Mouse (Mus musculus) adrenal gland, postnatal 4 days (tissue): ENCODE measurements at regions not wholly inside any gene's neighbourhood (a gene's known extent, or its start where the extent isn't known, plus 50 kb on each side); places are given as distances from the start of the nearest gene placed in this dataset.
"Not testable (repeated sequence)": the region's sequence is repeated elsewhere in the genome, so short reads cannot be mapped to it uniquely, and the experiment has no call there.

Source experiments
- DNase-seq, 2 experiments: peaks; one replicate each; pipeline ENCODE4 v3.0.0; 2021 to 2022; ENCODE audit warnings: low spot score in 2 of 2, mixed read lengths in 2 of 2

DNA sequence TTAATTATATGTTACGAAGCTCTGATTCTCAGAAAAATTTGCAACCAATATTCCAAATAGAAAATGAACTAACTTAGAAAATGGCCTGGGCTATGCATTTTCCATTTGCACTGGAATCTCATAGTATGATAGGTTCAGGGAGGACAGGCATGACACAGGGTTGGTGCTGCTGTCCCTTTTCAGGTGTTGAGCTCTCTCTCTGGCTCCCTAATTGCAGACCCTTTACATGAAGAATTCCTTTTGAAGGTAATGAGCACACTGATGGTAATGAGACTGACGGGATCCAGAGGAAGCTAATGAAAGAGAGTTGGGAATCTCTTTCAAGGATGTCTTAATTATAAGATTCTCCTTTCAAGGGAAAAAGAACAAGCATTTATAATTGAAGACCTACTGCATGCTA, 87.6 kb downstream of the Serpinb8 start:
- no peak for DNase-seq

DNA sequence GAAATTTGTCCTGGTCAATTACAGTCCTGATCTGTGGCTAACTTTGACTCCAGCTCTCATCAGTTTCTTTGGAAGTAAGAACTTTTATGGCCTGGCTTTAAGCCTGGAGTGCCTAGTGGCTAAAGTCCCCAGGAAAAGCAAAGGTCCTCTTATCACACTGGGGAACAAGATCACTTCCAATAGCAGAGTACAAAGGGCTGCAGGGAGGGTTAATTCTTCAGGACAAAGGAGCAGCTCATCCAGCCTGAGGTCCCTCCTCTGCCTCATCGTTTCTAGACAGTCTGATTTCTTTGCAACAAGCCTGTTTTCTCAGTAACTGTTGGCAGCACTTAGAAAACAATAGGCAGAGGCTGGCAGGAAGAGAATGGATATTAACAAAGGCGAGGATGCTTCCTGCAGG, 107.1 kb downstream of the Serpinb8 start:
- DNase-seq, result no peak

DNA sequence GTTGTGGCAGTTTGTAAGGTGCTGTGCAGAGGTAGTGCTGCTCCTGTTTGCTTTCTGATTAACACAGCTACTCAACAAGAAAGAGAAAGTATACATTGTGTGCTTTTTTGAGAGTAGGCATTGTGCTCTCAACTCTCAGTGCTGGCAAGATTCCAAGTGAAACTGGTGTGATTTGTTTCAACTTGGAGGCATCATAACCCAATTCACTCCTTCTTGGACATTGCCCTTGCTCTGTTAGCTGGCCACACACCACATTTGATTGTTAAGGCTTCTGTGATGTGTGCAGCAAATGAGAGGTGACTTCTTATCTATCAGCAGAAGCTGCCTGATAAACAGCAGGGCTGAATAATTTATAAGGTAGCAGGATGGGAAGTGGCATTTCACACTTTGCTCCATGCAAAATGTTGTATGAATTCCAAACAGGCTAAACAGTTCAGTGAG, 116.3 kb downstream of the Serpinb8 start:
- no peak for DNase-seq

DNA sequence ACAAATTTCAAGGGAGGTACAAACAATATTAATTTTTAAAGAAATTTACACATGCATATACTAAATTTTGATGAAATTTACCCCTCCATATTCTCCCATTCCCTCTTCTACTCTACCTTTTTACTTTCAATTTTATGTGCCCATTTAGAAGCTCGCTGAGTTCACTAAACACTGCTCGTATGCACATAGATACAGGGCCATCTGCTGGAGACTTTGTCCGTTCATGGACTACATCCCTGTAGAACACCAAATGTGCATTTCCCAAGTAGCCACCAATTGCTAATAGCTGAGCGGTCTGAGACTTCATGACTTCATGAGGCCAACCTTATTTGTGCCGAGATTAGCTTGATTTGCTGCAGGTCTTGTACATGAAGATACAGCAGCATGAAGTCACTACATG, 118.8 kb downstream of the Serpinb8 start:
- no peak for DNase-seq

DNA sequence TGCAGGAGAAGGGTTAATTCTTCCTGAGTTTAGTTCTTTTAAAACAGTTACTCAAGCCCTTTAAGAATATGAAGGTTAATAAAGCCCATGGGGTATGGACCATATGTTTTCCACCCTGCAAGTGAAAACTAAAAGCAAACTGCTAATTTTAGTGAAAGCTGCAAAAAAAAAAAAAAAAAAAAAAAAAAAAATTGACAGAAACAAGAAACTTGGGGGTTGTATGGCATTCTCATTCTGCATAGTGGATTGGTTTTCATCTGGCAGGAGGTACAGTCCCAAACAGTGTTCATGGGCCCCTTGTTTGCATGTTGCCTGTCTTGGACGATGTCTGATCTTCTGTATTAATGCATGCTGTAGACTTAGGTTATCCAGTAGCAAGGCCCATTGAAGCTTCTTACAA, 125.1 kb downstream of the Serpinb8 start:
- no peak for DNase-seq

DNA sequence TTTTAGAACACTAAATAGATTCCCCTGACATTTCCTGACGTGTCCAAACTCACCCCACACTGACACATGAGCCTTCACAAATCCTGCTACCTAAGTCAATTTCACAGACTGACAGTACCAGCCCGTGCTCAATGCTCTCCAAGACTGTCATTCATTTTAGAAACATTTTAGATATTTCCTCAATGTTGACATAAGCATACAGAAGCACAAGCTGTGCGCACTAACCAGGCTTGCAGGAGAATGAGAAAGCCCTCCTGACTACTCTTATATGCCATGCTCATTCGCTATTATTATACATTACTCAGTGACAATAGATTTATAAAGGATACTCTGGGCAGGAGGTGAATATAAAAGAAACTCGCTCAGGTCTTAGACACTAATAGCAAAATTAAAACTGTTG, 129.5 kb downstream of the Serpinb8 start:
- DNase-seq, result no peak

DNA sequence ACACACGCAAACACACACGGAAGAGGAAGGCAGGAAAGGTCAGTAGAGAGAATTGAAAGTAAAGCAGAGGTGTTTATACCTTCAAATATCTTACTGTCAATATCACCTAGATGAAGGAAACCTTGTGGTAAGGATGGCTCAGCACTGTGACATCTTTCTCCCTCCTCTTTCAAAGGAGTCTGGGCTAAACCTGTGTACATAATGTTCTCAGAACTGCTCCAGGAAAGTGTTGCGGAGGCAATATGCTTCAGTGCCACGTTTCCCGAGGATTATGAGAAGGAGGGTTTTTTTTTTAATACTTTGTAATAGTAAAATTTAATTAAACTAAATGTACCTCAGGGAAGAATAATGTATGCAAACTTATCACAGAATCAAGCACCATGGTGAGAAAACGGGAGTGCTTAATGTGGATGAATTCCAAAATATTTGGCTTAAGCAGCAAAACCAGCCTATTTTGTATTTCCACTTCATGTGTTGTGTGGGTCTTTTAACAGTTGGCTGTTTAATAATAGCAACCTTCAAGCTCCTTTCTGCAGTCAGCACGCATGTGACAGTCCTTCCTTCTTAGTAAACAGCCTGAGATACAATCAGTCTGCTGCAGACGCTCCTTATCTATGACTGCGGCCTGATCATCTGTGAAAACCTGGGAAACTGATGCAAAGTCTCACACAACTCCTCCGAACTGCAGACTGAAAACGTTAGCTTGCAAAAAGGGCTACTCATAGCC, 138.5 kb downstream of the Serpinb8 start:
- DNase-seq, result no peak

DNA sequence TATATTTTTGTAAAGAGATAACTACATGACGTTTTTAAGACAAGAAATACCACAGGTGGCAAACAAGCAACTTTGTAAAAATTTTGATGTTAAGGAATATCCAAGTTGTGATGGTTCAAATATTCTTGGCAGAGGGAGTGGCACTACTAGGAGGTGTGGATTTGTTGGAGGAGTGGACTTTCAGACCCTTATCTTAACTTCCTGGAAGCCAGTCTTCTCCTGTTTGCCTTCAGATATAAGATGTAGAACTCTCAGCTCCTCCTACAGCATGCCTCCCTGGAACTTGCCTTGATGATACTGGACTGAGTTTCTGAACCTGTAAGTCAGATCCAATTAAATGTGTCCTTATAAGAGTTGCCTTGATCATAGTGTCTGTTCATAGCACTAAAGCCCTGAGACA, 175.5 kb downstream of the Serpinb8 start:
- DNase-seq, result no peak

DNA sequence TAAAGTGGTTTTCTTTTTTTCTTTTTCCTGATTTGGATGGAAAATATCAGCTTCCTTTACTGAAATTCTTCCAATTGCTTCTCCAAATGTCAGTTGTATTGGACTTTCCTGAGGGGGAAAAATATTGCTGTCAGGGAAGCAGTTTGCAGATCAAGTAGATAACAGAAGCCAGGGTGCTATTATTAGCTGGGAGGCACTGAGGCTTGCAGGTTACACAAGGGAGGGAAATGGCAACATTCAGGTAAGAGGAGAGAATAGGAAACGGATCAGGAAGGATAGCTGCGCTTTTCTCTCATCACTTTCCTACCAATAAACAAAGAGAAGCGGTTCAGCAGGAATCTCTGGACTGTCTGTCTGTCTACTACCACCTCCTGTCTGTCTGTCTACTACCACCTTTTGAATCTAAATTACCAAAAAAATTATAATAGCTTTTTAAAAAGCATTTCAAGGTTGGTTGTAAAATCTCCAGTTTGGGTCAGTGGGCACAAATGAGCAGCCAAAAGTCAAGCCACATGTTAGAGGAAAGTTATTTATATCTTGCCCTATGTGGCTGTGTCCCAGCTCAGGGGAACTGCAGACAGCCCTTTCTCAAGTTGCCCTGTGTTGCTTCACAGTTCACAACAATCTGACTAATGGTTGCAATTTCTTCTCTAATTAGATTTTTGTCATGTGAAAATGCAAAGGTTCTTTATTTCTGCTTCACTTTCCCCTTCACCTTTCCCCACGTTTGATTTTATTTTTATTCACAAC, 177.6 kb downstream of the Serpinb8 start:
- DNase-seq, result no peak

DNA sequence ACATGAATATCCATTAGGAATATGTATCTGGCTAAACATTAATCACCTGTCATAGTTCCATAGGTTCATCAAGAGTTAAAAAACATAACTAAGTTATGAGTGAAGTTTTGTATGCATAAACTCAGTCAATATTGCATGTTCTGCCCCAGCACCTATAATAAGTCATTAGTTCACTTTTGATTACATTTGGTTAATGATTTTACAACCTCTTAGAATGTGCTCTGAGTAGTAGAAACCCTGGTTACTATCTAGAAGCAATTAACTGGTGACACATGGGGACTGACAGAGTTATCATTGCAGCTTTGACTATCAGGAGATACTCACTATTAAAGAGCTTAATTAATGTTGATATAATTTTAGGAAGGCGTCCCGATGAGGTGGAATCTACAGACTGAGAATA, 183.2 kb downstream of the Serpinb8 start:
- DNase-seq, result no peak

DNA sequence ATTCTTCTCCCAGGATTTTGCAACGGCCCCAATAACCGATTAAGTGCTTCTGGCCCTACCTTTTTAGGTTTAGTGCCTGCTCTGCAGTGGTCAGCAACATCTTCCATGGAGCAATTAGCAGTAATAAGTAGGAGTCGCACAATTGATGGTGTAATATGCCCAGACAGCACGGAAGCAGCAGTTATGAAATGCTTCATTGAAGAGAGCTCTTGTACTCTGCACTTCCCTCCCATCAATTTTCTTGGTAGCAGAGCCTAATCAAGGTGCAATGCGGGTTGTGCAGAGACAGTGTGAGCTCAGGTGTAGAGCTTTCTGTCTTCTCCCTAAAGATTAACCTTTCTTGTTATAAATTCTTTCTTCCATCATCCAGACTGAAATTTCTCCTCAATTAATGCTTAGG, 193.3 kb downstream of the Serpinb8 start:
- no peak for DNase-seq

DNA sequence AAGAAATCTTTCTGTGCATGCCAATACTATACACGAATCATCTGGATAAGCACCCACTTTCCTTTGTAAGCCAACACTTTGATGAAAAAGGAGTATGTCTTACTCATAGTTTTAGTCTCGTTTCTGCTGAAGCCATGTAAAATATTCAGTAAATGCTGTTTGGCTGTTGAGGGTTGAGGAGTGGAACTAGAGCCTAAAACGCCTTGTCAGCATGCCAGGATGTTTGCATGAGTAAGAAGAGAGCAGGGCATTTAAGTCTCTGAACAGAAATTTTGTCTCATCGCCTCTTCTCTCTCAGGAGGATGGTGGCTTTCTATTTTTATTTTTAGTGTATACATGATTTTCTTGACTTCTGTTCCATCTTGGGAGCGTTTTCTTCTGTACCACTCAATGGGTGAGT, 216.0 kb downstream of the Serpinb8 start:
- DNase-seq, result no peak

DNA sequence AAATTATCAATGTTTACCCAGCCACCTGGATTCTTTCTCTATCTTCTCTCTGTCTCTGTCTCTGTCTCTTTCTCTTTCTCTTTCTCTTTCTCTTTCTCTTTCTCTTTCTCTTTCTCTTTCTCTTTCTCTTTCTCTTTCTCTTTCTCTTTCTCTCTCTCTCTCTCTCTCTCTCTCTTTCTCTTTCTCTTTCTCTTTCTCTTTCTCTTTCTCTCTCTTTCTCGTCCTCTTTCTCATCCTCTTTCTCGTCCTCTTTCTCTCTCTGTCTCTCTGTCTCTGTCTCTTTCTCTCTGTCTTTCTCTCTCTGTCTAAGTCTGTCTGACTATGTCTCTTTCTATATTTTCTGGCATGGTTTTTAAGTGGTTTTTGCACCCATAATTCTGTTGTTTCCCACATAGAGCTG, 217.6 kb downstream of the Serpinb8 start:
- not testable (repeated sequence) for DNase-seq

DNA sequence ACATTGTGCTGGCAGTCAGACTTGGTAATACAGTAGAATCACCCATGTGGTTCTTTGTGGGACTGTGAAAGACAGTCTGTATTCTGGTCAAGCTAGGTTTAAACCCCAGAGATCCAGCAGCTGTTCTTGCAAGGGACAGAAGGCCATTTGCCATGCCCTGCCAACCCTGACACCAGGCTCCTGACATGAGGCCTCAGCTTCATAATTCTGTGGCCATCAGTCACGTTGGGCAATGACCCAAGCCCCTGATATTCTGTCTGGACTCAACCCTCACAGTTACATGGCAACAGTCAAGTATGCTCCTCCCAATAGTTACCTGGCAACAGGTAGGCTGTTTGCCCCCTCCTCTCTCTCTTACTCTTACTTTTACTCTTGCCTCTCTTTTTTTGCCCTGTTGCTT, 221.3 kb downstream of the Serpinb8 start:
- DNase-seq, result no peak

DNA sequence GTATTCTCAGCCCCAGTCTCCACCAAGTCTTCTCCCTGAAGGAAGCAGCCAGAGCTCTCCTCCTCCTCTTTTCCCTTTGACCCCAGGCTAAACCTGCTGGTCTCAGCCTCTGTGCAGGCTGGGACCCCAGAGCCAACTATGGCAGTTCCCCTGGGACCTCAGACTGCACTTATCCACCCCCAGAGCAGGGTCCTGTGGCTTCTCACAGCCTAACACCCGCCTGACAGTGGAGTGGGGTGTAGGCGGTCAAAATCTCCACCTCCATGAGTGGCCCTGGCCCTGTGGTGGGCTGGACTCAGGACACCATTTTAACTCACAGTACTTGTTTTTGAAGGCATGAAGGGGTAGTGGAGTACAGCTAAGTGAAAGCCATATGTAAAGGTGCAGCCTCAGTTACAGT, 222.1 kb downstream of the Serpinb8 start:
- DNase-seq, result no peak

DNA sequence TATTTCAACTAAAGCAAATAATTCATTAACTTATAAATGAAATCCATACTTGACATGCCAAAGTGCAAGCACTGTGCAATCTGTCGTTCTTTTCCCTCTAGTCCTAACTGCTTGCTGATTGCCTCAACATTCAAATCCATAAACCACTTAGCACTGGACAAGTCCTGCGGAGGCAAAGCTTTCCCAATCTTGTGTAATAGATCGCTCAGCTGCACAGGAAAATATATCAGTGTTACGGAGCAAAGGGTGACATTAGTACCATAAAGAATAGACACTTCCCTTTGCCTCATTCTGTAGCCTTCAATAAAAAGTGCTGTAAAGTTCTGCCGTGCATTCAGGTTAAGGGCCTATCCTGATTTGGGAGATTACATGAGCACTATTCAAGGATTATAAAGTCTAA, 248.1 kb downstream of the Serpinb8 start:
- no peak for DNase-seq

DNA sequence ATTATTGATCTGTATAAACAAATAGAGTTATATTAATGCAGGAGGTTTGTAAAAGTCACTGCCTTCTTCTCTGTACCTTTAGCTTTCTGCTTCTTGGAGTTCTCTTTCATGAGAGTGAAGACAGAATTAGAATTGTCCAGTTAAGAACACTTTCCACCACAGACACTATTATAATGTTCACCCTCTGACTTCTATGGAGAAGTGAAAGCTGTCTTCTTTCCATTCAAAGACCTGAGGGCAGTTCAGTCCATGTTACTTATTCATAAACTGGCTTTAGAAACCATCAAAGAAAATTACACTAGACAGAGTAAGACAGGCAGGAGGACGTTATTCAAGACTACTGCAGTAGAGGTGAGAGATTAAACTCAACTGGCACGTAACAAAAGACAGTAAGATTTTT, 262.6 kb downstream of the Serpinb8 start:
- DNase-seq, result no peak

DNA sequence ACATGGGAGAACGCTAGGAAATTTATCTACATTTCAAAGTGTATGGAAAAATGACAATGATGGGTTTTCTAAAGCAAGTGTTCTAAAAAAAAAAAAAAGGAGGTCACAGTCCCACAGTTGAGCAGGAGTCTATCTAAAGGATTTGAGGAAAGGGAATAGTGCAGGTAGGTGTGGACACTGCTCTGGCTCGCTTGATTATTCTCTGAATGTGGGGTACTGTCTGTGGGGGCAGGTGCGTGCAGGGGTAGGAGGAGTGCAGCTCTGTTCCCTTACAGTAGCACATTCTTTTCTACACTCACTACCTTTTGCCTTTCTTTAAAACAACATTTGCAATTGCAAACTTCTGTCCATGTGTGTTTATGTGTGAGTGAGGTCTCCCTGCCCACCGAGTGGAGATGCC, 263.2 kb downstream of the Serpinb8 start:
- DNase-seq, result no peak

DNA sequence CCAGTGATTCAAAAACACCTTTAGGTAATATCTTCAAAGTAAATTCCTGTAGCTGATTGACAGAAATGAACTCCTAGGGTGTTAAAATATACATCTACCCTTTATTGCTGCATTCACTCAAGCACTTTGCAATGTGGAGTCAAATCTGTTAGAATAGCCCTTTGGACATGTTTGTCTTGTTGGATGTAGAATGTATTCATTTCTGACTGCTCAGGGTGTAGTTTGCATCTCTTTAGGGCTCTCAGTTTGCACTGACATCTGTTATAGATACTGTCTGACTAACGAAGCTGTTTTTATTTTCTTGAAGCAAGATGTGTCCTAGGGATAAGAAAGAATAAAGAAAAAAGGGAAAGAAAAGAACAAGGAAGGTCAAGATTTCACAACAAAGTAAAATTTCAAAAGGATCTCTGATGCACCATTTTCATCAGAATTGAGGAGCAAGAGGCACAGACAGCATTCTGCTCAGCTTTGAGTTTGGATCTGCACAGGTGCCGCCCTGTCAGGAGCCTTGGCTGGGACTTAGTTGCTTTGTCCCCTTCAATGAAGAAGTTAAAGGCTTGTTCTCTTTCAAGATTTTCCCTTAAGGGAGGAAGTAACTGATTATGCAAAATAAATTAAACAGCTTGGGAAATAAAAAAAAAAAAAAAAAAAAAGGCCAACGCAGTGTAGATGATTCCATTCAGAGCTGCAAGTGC, 308.1 kb downstream of the Serpinb8 start:
- DNase-seq, result no peak

DNA sequence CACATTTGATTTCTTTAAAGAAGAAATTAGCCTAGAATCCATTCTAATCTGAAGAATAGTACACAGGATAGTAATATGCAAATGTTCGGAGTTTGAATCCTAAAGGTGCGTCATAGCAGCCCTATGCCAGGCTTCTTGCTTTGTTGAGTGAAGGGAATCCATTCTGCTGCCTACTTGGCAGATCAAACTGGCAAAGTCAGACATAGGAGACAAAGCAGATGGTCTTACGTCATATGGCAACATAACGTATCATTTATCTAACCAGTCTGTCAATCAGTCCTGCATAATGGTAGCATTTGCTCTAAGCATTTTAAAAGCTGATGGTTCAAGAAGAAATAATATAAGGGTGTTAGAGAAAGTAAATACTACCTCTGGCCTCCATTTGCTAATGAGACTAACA, 309.5 kb downstream of the Serpinb8 start:
- no peak for DNase-seq

DNA sequence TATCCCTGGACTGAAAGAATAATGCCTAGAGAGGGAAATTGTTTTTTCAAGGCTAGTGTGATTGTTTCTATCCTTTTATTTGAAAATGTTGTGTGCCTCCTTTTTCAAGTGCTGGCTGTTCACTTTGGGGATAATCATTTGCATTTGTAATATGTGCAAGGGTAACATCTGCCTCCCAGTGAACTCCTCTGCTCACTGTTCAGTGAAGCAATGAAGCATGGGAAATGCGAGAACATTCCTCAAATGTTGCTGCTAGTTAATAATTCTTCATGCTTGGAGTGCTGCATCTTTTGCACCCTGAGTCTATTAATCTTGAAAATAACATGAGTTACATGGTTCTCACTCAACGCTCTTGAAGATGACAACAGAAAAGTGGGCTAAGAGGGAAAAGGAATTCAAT, 310.6 kb downstream of the Serpinb8 start:
- no peak for DNase-seq

DNA sequence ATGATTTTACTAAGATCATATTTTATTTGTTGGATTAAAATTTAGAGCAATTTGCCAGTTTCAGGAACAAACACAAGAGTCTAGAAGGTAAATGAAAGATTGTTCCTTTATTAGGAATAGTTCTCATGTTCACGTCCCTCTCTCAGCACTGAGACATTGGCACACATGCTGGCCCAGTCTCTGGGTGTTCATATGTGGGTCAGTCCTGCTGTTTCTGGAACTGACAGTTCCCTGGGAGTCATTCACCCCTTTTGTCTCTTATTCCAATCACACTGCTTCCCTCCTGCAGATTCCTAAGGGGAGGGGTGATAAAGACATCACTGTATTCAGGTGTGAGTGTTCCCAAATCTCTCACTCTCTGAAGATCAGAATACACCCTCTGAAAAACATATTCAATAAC, 311.1 kb downstream of the Serpinb8 start:
- DNase-seq, result no peak
